Mouse (Mus musculus): ENCODE data around the gene Kcnmb4.

Kcnmb4 gene

GRCm38 (mm10) chr10:116397573-116397972 lies 76.1 kb downstream of the Kcnmb4 start:
- peak; percentile 55 for DNase-seq

DNA sequence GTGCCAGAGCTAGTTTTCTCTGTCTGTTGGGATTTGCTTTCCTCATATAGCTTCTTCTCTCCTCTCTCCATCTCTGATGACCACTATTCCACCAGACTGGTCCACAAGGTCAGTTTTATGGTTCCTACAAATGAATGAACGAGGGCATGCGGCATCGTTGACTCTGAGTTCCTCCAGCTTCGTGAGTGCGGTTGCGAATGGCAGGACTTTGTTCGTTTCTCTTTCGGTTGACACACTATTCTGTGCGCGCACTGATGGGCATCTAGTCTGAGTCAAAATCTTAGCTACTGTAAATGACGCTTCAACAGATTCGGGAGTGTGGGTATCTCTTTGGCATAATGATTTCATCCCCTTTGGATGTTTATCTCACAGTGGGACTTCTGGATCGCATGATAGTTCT lies 76.7 kb downstream of the Kcnmb4 start:
- no peak for DNase-seq

GRCm38 (mm10) chr10:116396279-116396678 lies 77.4 kb downstream of the Kcnmb4 start:
- no peak for DNase-seq

- no peak for DNase-seq
Observed at GRCm38 (mm10) chr10:116394585-116394984, 79.1 kb downstream of the Kcnmb4 start.

DNA sequence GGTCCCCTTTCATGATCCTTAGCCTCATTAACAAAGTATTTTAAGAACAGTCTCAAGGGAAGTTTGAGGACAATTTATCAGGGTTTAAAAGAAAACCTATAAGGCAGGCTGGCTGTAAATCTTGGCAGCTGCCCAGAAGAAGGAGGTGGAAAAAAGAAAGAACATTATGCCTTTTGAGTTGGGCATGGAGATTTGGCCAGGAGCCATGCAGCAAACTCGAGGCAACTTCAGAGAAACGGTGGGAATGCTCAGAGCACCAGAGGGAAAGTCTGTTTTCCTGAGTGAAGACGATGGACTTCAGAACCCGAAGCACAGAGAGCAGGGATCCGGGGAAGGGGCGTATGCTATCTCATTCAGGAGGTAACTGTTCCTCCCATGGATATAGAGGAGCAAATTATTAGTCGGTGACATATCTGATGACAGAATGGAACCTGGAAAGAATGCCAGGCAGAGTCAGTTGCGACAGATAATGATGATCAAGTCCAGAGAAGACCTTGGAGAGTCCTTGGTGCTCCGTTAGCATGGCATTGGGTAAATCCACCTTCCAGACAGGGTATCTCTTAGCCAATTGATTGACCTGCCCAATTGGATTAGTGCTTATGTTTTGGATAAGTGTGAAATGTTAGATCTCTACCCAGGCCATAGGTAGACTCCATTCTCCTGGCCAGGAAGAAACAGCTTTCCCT lies 79.7 kb downstream of the Kcnmb4 start:
- no peak for DNase-seq

GRCm38 (mm10) chr10:116388840-116389239 lies 84.8 kb downstream of the Kcnmb4 start:
- no peak for DNase-seq

- no peak for DNase-seq
Observed at GRCm38 (mm10) chr10:116386391-116386885, 87.2 kb downstream of the Kcnmb4 start.

DNA sequence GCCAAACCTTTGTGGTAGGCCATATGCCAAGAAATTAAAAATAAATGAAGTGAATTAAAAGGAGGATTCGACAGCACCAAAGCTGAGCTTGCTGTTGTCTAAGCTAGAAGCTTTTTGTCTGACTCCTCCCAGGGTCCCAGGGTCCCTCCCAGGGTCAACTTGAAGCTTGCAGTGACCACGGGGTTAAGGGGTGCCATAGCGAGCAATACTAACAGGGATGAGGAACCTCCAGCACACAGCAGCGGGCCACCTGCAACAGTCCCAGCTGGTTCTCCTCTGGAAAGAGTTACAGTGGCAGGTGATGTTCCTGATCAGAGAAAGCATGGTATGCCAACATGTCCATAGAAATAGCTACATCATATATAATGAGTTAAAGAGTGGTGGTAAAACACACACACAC lies 89.3 kb downstream of the Kcnmb4 start:
- no peak for DNase-seq

GRCm38 (mm10) chr10:116382826-116383685 lies 90.6 kb downstream of the Kcnmb4 start:
- no peak for DNase-seq

DNA sequence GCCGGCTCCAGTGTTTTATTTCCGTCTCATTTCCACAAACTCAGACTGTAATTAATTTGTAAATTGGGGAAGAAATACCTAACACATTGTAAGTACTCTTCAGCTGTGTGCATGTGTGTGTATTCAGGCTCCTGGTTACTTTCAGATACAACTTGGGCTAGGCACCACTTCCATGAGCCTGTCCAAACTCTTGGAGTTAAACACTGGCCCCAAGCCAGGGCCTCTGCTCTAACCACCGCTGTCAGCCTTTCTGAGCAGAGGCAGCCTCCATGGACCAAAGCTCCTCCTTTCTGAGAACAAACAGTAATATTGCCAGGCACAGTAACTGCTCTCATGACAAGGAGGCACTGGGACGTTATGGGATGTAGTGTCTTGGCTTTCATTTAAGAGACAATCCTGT lies 96.8 kb downstream of the Kcnmb4 start:
- DNase-seq = no peak

GRCm38 (mm10) chr10:116374111-116374510 lies 99.6 kb downstream of the Kcnmb4 start:
- DNase-seq = no peak

DNA sequence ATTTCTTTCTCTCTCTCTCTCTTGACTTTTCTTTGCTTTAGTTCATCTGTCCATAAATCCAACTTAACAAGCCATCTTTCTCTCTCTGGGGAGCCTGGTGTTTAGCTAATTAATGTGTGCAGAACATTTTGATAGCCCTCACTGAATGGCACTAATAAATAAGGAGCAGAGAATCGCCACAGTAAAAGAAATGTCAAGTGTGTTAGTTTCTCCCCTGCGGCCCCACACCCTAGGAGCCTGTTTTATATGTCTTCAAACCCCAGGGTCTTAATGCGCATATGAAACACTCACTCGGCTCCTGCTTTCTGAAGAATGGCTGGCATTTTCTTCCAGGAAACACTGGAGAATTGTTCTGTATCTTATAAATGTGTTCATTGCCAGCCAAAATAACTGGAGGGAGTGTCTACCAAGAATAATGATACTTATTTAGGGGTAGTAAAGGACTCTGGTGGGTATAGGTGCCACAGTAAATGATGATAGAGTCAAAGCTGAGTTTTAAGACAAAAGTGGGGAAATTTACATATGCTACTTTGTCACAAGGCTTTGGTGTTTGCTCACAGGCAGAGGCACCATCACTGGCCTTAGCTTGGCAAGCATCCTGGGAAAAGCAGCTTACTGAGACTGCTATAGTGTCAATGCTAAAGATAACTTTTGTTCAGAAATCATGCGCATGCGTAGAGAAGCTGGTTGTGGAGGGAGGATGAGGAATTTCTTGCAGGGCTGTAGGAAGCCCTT lies 102.5 kb downstream of the Kcnmb4 start:
- no peak for DNase-seq
